Mouse (Mus musculus) megakaryocyte, embryonic 14.5 days (primary cell): ENCODE results near the gene Aldh1l1.

Experiments
- FLI1 ChIP-seq: IDR thresholded peaks from 2 replicates; pipeline ENCODE4 v1.6.1; 2012; ENCODE audit warnings: low read length, inconsistent platforms, mixed read lengths
- GATA1 ChIP-seq: IDR thresholded peaks from 3 replicates; pipeline ENCODE4 v1.6.1; 2012; ENCODE audit warnings: mixed read lengths, low read length, inconsistent platforms, borderline replicate concordance

GRCm38 (mm10) chr6:90561234-90561781 is 75.1 kb downstream of the Aldh1l1 start:
- TF ChIP-seq FLI1 (no peak), GATA1 (no peak)
